Comparison of ENCODE assay signal across 10 mouse cellular contexts in the genomic region with DNA sequence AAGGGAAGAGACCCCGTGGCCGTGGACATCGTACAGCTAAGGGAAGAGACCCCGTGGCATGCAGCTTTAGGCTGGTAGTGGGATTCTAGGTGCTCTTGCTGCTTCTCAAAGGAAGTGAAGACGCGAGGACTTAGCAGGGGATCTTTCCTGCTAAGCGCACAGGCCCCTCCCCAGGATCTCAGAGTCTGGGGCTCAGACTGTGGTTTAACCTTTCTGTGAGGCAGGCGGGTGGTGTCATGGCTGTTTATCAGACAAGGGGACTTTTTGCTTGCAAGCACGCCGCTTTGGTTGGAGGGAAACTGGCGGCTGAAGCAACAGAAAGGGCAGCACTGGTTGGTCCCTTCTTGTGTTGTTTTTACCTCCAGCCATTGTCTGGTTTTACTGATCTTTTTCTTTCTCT. TPM values are rescaled to one million over a fixed set of nuclear protein-coding genes. Genes with fewer than 3 reads are reported as not detected.
DNase-seq lines count a peak whose midpoint lies in the region; ATAC-seq lines count a peak whose summit lies in the region.
"Had no signal": no experiment of that assay in that cellular context is flagged by ENCODE, and none has a peak within 500 bp of the region (broad histone marks: within the 10 kb centered on the region; RNA-seq: fewer than 3 reads in every experiment).

No protein-coding gene starts in this region.

- WGBS in midbrain, embryonic 11.5 days = 7% methylated on average over 11 of the region's 11 CpGs
- WGBS in midbrain, embryonic 16.5 days = 5% methylated on average over 11 of the region's 11 CpGs
- 19% methylated on average over 11 of the region's 11 CpGs for WGBS in embryonic facial prominence, embryonic 13.5 days

- H3K9ac ChIP-seq in midbrain, embryonic 11.5 days (ENCODE audit: low read length) = peak overlapping the region; percentile 37; the same call in 1 of the 2 replicates
- H3K9ac ChIP-seq in midbrain, embryonic 16.5 days (ENCODE audit: low read depth, low read length) = no peak overlapping the region
- H3K9ac ChIP-seq in embryonic facial prominence, embryonic 13.5 days = 0 out of 2 replicates have a peak overlapping the region, but pooled peaks have one; percentile 32

- DNase-seq in midbrain, embryonic 11.5 days (ENCODE audit: low spot score, missing footprints) = peak; percentile 89
- DNase-seq in thymus, postnatal 25 days = peak; percentile 82
- DNase-seq in frontal cortex, postnatal 14 days (ENCODE audit: low spot score in 2 of 2) = no peak
- DNase-seq in cerebellum, postnatal 14 days = no peak
- DNase-seq in adrenal gland, postnatal 36 days = no peak
- DNase-seq: adrenal gland, adult 2 months; gastrocnemius, adult 2 months had no signal

- peaks cover 3% of the 10 kb centered on the region for H3K36me3 ChIP-seq in midbrain, embryonic 11.5 days (ENCODE audit: control insufficient read depth, insufficient read depth, low read length)
- peaks cover 62% of the 10 kb centered on the region for H3K36me3 ChIP-seq in midbrain, embryonic 16.5 days (ENCODE audit: control insufficient read depth, insufficient read depth, low read length)
- peaks cover 70% of the 10 kb centered on the region for H3K36me3 ChIP-seq in embryonic facial prominence, embryonic 13.5 days

- peak overlapping the region; percentile 17; the same call in 1 of the 2 replicates for H3K4me2 ChIP-seq in midbrain, embryonic 11.5 days
- H3K4me2 ChIP-seq in midbrain, embryonic 16.5 days (ENCODE audit: low read length) = no peak overlapping the region
- H3K4me2 ChIP-seq in embryonic facial prominence, embryonic 13.5 days = no peak overlapping the region

- H3K9me3 ChIP-seq in midbrain, embryonic 11.5 days (ENCODE audit: control insufficient read depth, low read length) = no peaks in the 10 kb centered on the region
- H3K9me3 ChIP-seq in midbrain, embryonic 16.5 days (replicated peaks; ENCODE audit: control insufficient read depth, low read length, poor library complexity, severe bottlenecking) = no peaks in the 10 kb centered on the region
- H3K9me3 ChIP-seq in embryonic facial prominence, embryonic 13.5 days = no peaks in the 10 kb centered on the region

- H3K4me1 ChIP-seq in midbrain, embryonic 11.5 days (ENCODE audit: control insufficient read depth, insufficient read depth, low read length) = peaks cover 6% of the 10 kb centered on the region
- no peaks in the 10 kb centered on the region for H3K4me1 ChIP-seq in midbrain, embryonic 16.5 days (ENCODE audit: control insufficient read depth, insufficient read depth, low read length)
- peaks cover 3% of the 10 kb centered on the region; the same call in 1 of the 2 replicates for H3K4me1 ChIP-seq in embryonic facial prominence, embryonic 13.5 days

- ATAC-seq in midbrain, embryonic 11.5 days (ENCODE audit: low FRiP score) = peak; percentile 27
- ATAC-seq in midbrain, embryonic 16.5 days = no peak
- no peak for ATAC-seq in embryonic facial prominence, embryonic 13.5 days (ENCODE audit: insufficient number of reproducible peaks, insufficient read depth, low FRiP score, low TSS enrichment, low read depth)
- ATAC-seq in megakaryocyte progenitor cell, adult 5-6 weeks (replicated peaks; ENCODE audit: poor library complexity) = peak; percentile 67

- H3K27me3 ChIP-seq in midbrain, embryonic 11.5 days (ENCODE audit: control insufficient read depth, insufficient read depth, low read length) = no peaks in the 10 kb centered on the region
- H3K27me3 ChIP-seq in midbrain, embryonic 16.5 days (ENCODE audit: control insufficient read depth, insufficient read depth, low read depth, low read length) = no peaks in the 10 kb centered on the region
- H3K27me3 ChIP-seq in embryonic facial prominence, embryonic 13.5 days = no peaks in the 10 kb centered on the region

- no peak overlapping the region for H3K27ac ChIP-seq in midbrain, embryonic 11.5 days (ENCODE audit: low read depth, low read length)
- H3K27ac ChIP-seq in midbrain, embryonic 16.5 days (ENCODE audit: low read length) = no peak overlapping the region
- H3K27ac ChIP-seq in embryonic facial prominence, embryonic 13.5 days = no peak overlapping the region
- H3K27ac ChIP-seq: gastrocnemius, adult 2 months had no signal

- no peak overlapping the region for H3K4me3 ChIP-seq in midbrain, embryonic 11.5 days (ENCODE audit: low read depth, low read length)
- no peak overlapping the region for H3K4me3 ChIP-seq in midbrain, embryonic 16.5 days (ENCODE audit: low read depth, low read length)
- H3K4me3 ChIP-seq in embryonic facial prominence, embryonic 13.5 days = no peak overlapping the region
- H3K4me3 ChIP-seq: gastrocnemius, adult 2 months had no signal

RNA-seq across cellular contexts. Expression of a gene that starts 8.8 kb away (rescaled TPM):
- polyA plus RNA-seq in midbrain, embryonic 11.5 days (2014; fragmentation: Nextera tagmentation; extraction: Ambion mirVana) = 3.8 and 4.2 TPM in 2 replicates
- 23.1 and 23.5 TPM in 2 replicates for polyA plus RNA-seq in midbrain, embryonic 16.5 days (2015; fragmentation: Nextera tagmentation; extraction: Ambion mirVana)
- polyA plus RNA-seq in embryonic facial prominence, embryonic 13.5 days (2015; fragmentation: Nextera tagmentation; extraction: Ambion mirVana) = 5.3 and 5.5 TPM in 2 replicates
- total RNA-seq in megakaryocyte progenitor cell, adult 5-6 weeks (2015) = 0.20 TPM in 1 of 2 replicates, not detected in the other
- 0.04 TPM in 1 of 2 replicates, not detected in the other for total RNA-seq in megakaryocyte progenitor cell, adult 5-6 weeks (2017)
- total RNA-seq in adrenal gland, postnatal 36 days (2021) = 1 to 10 TPM; 1.5 to 2.2 TPM

RNA-seq across cellular contexts. Expression of a gene that starts 10.5 kb away (rescaled TPM):
- 588 and 638 TPM in 2 replicates for polyA plus RNA-seq in midbrain, embryonic 11.5 days (2014; fragmentation: Nextera tagmentation; extraction: Ambion mirVana)
- 295 and 315 TPM in 2 replicates for polyA plus RNA-seq in midbrain, embryonic 16.5 days (2015; fragmentation: Nextera tagmentation; extraction: Ambion mirVana)
- polyA plus RNA-seq in embryonic facial prominence, embryonic 13.5 days (2015; fragmentation: Nextera tagmentation; extraction: Ambion mirVana) = 893 and 949 TPM in 2 replicates
- 2,069 and 2,075 TPM in 2 replicates for total RNA-seq in megakaryocyte progenitor cell, adult 5-6 weeks (2015)
- 838 and 883 TPM in 2 replicates for total RNA-seq in megakaryocyte progenitor cell, adult 5-6 weeks (2017)
- 100 to 1,000 TPM; 697 to 707 TPM for total RNA-seq in adrenal gland, postnatal 36 days (2021)

RNA-seq across cellular contexts. Expression of a gene that starts 36.9 kb away (rescaled TPM):
- 12.5 and 12.7 TPM in 2 replicates for polyA plus RNA-seq in midbrain, embryonic 11.5 days (2014; fragmentation: Nextera tagmentation; extraction: Ambion mirVana)
- 13.4 and 13.7 TPM in 2 replicates for polyA plus RNA-seq in midbrain, embryonic 16.5 days (2015; fragmentation: Nextera tagmentation; extraction: Ambion mirVana)
- 18.9 and 21.8 TPM in 2 replicates for polyA plus RNA-seq in embryonic facial prominence, embryonic 13.5 days (2015; fragmentation: Nextera tagmentation; extraction: Ambion mirVana)
- total RNA-seq in megakaryocyte progenitor cell, adult 5-6 weeks (2015) = 2.0 and 2.2 TPM in 2 replicates
- 4.8 and 5.6 TPM in 2 replicates for total RNA-seq in megakaryocyte progenitor cell, adult 5-6 weeks (2017)
- 10 to 100 TPM; 24.1 to 24.3 TPM for total RNA-seq in adrenal gland, postnatal 36 days (2021)

RNA-seq across cellular contexts. Expression of a gene that starts 47.6 kb away (rescaled TPM):
- polyA plus RNA-seq in midbrain, embryonic 11.5 days (2014; fragmentation: Nextera tagmentation; extraction: Ambion mirVana) = 0.49 and 0.77 TPM in 2 replicates
- polyA plus RNA-seq in midbrain, embryonic 16.5 days (2015; fragmentation: Nextera tagmentation; extraction: Ambion mirVana) = 0.41 and 0.47 TPM in 2 replicates
- 14.8 and 16.1 TPM in 2 replicates for polyA plus RNA-seq in embryonic facial prominence, embryonic 13.5 days (2015; fragmentation: Nextera tagmentation; extraction: Ambion mirVana)
- total RNA-seq in megakaryocyte progenitor cell, adult 5-6 weeks (2015) = 2.1 and 2.9 TPM in 2 replicates
- total RNA-seq in megakaryocyte progenitor cell, adult 5-6 weeks (2017) = 1.7 and 2.1 TPM in 2 replicates
- 1 to 10 TPM; 2.2 to 2.3 TPM for total RNA-seq in adrenal gland, postnatal 36 days (2021)

RNA-seq across cellular contexts. Expression of a gene that starts 59.1 kb away (rescaled TPM):
- polyA plus RNA-seq in midbrain, embryonic 11.5 days (2014; fragmentation: Nextera tagmentation; extraction: Ambion mirVana) = 80.1 and 82.6 TPM in 2 replicates
- polyA plus RNA-seq in midbrain, embryonic 16.5 days (2015; fragmentation: Nextera tagmentation; extraction: Ambion mirVana) = 119 and 128 TPM in 2 replicates
- 82.6 and 84.1 TPM in 2 replicates for polyA plus RNA-seq in embryonic facial prominence, embryonic 13.5 days (2015; fragmentation: Nextera tagmentation; extraction: Ambion mirVana)
- total RNA-seq in megakaryocyte progenitor cell, adult 5-6 weeks (2015) = 33.1 and 40.2 TPM in 2 replicates
- 47.9 and 50.6 TPM in 2 replicates for total RNA-seq in megakaryocyte progenitor cell, adult 5-6 weeks (2017)
- 100 to 1,000 TPM; 111 to 125 TPM for total RNA-seq in adrenal gland, postnatal 36 days (2021)

Comparison
In these comparisons a context has a peak if more than half of its experiments do, and no peak if none do; other contexts are left out.
1. ATAC-seq: peak in midbrain, embryonic 11.5 days (single experiment) and megakaryocyte progenitor cell, adult 5-6 weeks (single experiment); none in midbrain, embryonic 16.5 days (single experiment) and embryonic facial prominence, embryonic 13.5 days (single experiment).
2. DNase-seq: peak in midbrain, embryonic 11.5 days (single experiment) and thymus, postnatal 25 days (single experiment); none in frontal cortex, postnatal 14 days (0 of 2), cerebellum, postnatal 14 days (0 of 2) and adrenal gland, postnatal 36 days (0 of 2).